Mouse (Mus musculus): ENCODE data around the gene Shmt2. TPM values are rescaled to one million over a fixed set of nuclear protein-coding genes. Genes with fewer than 3 reads are reported as not detected.

Gene Shmt2
- total RNA-seq, 2 experiments from 2014 or later, result 91.3 to 100 TPM

GRCm38 (mm10) chr10:127512813-127513212 is 9.4 kb downstream of the Shmt2 start:
- peak; percentile 74 for ATAC-seq (replicated peaks; ENCODE audit: poor library complexity)

- no peak for ATAC-seq (replicated peaks; ENCODE audit: poor library complexity)
Measured at GRCm38 (mm10) chr10:127512307-127512666, 10.0 kb downstream of the Shmt2 start.

GRCm38 (mm10) chr10:127511634-127512306 is 10.5 kb downstream of the Shmt2 start:
- ATAC-seq (replicated peaks; ENCODE audit: poor library complexity), result 0 out of 2 replicates have a peak, but pooled peaks have one; percentile 3

GRCm38 (mm10) chr10:127510895-127511617 is 11.2 kb downstream of the Shmt2 start:
- ATAC-seq (replicated peaks; ENCODE audit: poor library complexity), result no peak

- ATAC-seq (replicated peaks; ENCODE audit: poor library complexity), result no peak
Measured at GRCm38 (mm10) chr10:127509837-127510701, 12.2 kb downstream of the Shmt2 start.

GRCm38 (mm10) chr10:127509051-127509836 is 13.0 kb downstream of the Shmt2 start:
- ATAC-seq (replicated peaks; ENCODE audit: poor library complexity), result peak; percentile 40

- ATAC-seq (replicated peaks; ENCODE audit: poor library complexity), result peak; percentile 62
Measured at GRCm38 (mm10) chr10:127508239-127508638, 14.0 kb downstream of the Shmt2 start.

GRCm38 (mm10) chr10:127500894-127501893 is 21.1 kb downstream of the Shmt2 start, which contains the start of gene Stac3:
Gene Stac3 (plus strand): TSS chr10:127501686.
- no peak for ATAC-seq (replicated peaks; ENCODE audit: poor library complexity)

- no peak for ATAC-seq (replicated peaks; ENCODE audit: poor library complexity)
Measured at GRCm38 (mm10) chr10:127500042-127500441, 22.2 kb downstream of the Shmt2 start.

- no peak for ATAC-seq (replicated peaks; ENCODE audit: poor library complexity)
Measured at GRCm38 (mm10) chr10:127499516-127499915, 22.7 kb downstream of the Shmt2 start.

GRCm38 (mm10) chr10:127496156-127496555 is 26.1 kb downstream of the Shmt2 start:
- no peak for ATAC-seq (replicated peaks; ENCODE audit: poor library complexity)

GRCm38 (mm10) chr10:127492118-127492517 is 30.1 kb downstream of the Shmt2 start:
- ATAC-seq (replicated peaks; ENCODE audit: poor library complexity), result no peak

GRCm38 (mm10) chr10:127491128-127491512 is 31.1 kb downstream of the Shmt2 start:
- ATAC-seq (replicated peaks; ENCODE audit: poor library complexity), result no peak

GRCm38 (mm10) chr10:127490160-127491127 is 31.8 kb downstream of the Shmt2 start:
- ATAC-seq (replicated peaks; ENCODE audit: poor library complexity), result no peak

GRCm38 (mm10) chr10:127488856-127489255 is 33.4 kb downstream of the Shmt2 start:
- ATAC-seq (replicated peaks; ENCODE audit: poor library complexity), result no peak

- ATAC-seq (replicated peaks; ENCODE audit: poor library complexity), result no peak
Measured at GRCm38 (mm10) chr10:127485235-127485634, 37.0 kb downstream of the Shmt2 start.

- ATAC-seq (replicated peaks; ENCODE audit: poor library complexity), result peak; percentile 82
Measured at GRCm38 (mm10) chr10:127480833-127481813, 41.1 kb downstream of the Shmt2 start.

Data from megakaryocyte progenitor cell, adult 5-6 weeks (primary cell).